Mouse (Mus musculus) adrenal gland (tissue): ENCODE results near the gene Parpbp.

ENCODE experiments used
- intact Hi-C: fragments of 180-260 bp; cut with DNase I; formaldehyde crosslinking; loops from one replicate; pipeline ENCODE4 v1.15.1; 2025
- long read RNA-seq, 2 experiments: library from polyadenylated mRNA; unstranded; transcript quantifications; one replicate each; pipeline ENCODE4 v2.0.0; 2020; ENCODE audit warnings: borderline replicate concordance in 1 of 2; ENCODE audit not compliant: insufficient replicate concordance in 1 of 2

The Parpbp gene
- long read RNA-seq, experiment 1, result 0 reads
- long read RNA-seq, experiment 2, partial matches to known transcripts, result 0 of 2 reads
- long read RNA-seq, experiment 2, other reads (novel, unspliced or antisense), result 2 of 2 reads

DNA sequence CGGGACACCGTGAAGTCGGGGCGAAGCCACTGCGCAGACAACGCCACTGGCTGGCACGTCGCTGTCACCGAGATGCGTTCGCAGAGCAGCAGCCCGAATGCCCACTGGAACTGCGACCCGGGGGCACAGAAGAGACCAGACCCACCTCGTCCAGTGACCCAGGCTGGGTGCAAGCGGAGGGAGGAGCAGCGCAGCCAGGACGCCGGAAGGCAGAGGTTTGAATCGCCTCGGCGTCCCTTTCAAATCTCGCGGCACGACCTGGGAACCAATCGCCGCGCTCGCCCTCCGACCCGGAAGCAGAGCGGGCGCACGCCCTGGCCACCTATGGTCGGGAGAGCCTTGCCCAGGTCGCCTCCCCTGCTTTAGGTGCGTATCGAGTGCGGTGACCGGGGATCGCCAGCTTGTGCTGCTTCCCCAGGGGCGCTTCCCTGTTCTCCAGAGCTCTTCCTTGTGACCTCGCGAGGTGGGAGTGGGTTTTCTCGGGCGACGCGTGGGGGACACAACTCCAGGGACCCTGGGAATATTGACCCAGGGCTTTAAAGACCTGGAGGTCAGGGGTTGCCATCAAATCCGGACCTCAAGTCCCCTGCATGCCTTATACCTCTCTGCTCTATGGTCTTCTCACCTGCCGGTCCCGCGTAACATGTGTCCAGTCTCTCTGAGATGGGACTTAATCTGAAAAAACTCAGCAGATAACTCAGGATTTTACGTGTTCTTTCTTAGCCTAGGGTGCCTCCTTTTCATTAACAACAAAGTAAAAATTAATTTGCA is at the start of gene Parpbp, which contains the start of gene Nup37:
Parpbp (minus strand) TSS at position 235 of the 771 bp plus-strand sequence.
Nup37 (plus strand) TSS at position 286 of the 771 bp plus-strand sequence.
- intact Hi-C loops, result no loop called here

DNA sequence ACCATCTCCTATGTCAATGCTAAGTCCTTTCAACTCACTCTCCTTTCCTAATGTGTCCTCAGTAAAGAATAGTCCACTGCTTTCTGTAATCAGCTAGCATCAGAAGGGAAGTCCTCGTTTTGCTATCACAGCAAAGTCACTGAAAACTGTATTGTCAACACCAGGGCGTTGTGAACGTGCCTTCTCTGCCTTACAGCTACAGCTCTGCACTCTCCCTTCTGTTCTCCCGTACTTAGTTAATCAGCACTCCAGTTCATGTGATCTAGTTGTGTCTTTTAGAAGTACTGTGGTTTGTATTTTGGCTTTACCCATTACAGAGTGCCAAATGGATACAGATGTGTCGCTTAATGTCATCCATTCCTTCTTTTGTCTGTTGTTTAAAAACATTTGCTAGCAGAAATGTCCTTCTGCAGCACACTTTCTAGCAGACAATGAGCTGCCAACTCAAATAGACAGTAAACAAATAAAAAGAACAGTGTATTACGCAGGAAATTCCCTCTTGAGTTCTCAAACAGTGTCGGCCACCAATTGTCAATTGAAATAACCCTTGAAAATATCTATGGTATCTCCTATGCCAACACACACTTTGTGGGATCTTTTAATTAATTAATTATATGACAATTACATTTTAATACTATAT is 20.8 kb upstream of the Parpbp start:
- intact Hi-C loops, result no loop called here

DNA sequence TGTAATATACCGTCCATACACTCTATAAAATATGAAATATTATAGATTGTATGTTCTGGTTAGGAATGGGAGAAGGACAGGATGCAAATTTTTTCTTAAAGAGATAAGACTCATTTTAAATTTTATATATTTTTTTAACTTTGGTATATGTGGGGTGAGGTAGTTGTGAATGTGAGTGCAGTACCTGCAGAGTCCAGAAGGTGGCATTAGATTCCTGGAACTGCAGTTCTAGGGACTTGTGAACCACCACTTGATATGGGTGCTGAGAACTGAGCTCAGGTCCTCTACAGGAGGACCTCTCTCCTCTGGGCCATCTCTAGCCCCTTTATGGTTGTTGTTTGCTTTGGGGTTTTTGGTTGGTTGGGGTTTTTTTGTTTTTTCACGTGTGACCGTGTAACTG is 19.4 kb upstream of the Parpbp start:
- intact Hi-C loops, result no loop called here

DNA sequence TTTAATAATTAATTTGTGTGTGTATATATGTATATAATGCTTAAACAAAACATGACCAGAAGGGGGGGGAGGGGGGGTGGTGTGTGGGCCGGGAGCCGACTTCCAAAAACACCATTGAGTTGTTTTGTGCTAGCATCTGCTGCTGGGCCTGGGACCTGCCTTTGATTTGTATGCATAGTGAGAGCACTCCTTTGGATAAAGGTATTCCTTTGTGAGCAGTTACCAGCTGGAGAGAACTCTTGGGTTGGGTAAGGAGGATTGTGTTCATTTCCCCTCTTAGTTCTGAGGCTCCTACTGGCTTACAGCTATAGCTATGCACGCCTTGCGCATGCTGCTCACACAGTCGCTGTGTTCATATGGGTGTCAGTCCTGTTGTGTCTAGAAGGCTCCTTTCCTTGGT is 15.9 kb upstream of the Parpbp start:
- intact Hi-C loops, result no loop called here

DNA sequence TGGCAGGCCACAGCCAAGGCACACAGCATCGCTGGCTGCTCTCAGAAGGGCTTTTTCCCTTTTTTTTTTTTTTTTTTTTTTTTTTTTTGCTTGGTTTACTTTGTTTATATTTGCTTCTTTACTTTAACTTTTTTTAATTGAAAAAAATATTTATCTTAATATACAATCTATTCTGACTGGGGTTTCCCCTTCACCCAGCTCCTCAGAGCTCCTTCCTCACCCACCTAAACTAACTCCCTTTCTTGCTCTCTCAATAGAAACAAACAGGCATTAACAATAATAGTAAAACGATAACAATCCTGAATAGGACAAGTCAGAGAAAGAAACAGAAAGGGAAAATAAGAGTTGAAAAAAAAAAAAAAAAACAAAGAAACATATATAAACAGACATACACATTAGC is 15.4 kb upstream of the Parpbp start:
- intact Hi-C loops, result no loop called here

DNA sequence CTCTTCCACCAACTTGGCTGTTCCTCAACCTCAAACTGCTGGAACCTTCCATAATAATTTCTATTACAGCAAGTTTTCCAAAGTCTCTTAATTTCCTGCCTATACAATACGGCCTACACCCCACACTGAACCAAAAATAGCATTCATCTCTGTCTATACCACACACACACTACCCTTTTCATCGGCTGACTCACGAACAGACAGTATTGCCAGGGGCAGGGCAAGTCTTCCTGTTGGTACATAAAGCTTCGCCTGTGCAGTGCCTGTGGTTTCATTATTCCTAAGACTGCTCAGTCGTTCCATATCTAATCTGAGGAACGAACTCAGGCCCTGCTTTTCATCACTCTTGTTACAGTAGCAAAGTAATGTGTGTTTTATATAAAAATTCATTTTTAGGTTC is 4.9 kb upstream of the Parpbp start:
- intact Hi-C loops, result no loop called here

DNA sequence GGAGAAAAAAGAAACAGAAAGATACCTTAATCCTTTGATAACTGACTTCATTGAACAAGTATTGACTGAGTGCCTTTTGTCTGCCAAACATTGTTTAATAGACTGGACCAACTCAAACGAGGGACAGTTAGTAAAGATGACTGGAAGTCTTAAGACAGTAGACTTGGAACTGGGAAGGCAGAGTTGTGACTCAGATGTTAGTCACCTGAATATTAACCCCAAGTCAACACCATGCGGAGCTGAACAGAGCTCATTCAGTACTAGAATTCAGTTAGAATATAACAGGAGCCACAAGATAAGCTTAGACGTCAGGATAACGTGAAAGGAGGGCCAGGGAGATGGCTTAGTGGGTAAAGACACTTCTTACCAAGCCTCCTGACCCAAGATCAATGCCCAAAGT is 3.6 kb upstream of the Parpbp start:
- intact Hi-C loops, result no loop called here

DNA sequence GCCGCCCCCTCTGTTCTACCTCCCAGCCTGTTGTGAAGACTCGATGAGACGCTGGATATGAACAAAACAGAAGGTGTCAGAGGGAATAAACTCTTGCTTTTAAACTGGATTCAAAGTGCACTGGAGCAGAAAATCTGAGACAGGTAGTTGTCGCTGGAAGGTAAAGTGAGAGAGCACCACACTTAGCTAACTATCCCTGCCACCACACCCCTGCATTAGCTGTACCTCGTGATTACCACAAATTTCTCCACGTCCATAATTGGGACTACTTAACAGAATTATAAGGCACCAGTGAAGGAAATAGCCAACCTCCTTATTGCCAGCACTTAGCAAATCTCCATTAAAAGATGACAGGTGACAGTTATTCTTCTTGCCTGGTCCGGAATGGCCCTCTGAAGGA is 554 bp downstream of the Parpbp start:
- intact Hi-C loops, result no loop called here

DNA sequence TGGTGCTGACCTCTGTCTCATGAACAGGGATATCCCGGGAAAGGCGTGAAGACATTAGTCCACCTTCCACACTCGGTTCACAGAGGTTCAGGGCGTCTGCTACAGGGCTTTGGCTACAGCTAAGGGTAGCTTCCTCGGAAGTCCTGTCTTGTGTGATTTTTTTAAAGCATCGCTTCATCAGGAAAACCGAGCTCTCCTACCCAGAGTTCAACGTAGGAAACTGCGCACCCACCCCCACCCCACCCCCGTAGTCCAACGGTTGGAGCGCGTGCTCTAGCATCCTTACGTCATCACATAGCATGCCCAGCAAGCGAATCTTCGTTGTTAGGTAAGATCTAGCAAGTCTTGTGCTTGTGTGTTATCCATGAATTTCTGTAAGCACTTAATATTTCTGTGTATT is 11.1 kb downstream of the Parpbp start:
- intact Hi-C loops, result no loop called here

DNA sequence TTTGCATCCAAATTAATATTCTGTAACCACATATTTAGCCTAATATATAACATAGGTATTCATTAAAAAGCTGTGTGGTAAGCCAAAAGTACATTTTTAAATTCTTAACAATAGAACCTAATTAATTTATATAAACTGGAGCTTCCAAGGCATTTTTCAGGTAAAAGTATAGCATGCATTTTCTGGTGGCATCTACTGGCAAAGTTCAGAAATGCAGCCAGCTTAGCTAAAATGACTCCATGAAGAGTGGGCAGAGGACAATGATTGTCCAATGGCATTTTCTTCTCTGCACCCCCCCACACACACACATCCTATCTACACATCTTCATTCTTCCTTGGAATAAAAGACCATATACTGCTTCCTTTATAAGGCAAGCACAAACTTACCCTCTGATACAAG is 27.0 kb downstream of the Parpbp start:
- intact Hi-C loops, result loop anchor here (10.0 kb wide), 1 partner anchor 265 kb away; the partner anchor contains the start of gene Igf1

DNA sequence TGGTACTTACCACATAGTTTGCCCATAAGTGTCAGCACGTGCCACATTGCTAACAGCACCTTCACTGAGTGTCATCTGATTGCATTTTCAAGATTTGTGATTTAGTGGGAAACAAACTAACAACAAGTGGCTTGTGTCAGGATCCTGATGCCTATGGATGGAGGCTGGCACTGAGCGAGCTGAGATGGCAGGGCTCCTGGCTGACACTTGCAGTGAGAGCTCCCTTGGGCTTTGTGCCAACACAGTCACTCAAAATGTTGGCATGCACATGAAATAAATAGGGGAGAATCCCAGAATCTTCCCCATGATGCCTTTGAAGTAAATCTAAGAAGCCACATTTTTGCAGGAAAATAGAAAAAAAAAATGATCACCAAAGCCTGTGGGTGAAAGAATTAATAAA is 33.5 kb downstream of the Parpbp start:
- intact Hi-C loops, result loop anchor here (10.0 kb wide), 1 partner anchor 258 kb away; the partner anchor contains the start of gene Igf1

DNA sequence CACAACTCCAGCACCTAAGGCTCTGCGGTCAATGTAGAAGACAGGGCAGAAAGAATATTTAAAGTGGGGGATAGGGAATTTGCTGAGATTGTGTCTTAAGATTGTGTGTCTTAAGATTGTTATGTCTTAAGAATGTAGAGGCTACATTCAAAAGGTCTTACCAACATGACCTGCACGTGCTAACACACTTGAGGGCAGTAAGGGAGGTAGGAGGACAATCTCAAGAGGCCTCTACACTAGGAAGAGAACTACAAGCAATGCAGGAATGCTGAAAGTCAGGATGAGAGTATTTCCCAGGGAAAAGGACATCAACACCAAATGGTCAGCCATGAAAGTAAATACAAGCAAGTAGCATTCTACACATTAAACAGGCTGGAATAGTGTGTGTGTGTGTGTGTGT is 40.6 kb downstream of the Parpbp start:
- intact Hi-C loops, result no loop called here

DNA sequence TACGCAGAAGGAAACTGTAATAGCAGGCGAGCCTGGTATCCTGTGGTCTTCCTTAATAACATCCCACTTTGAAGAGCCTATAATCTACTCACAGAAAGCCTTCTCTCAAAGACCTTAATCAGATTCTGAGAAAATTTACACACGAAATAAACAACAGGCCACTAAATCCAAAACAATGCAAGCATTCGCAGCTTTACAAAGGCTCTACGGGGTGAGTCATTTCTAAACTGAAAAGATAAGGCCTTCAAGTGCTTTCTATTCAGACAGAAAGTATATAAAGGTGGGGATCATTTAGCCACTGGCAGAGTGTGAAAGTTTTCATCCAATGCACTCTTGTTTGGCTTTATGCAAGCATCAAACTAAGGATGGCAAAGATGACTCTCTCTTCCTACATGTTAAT is 56.0 kb downstream of the Parpbp start, which contains the start of gene Pmch:
Pmch (plus strand) TSS at position 301 of the 400 bp plus-strand sequence.
- intact Hi-C loops, result no loop called here

DNA sequence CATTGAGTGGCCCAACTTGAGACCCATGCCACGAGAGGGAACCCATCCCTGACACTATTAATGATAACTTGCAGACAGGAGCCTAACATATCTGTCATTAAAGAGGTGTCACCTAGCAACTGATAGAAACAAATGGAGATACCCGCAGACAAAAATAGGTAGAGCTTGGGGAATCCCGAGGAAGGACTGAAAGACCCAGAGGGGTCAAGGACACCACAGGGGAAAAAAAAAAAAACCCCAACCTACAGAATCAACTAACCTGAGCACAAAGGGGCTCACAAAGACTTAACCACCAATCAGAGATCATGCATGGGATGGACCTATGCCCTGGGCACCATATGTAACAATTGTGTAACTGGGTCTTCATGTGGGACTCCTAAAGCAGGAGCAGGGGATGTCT is 79.4 kb downstream of the Parpbp start:
- intact Hi-C loops, result no loop called here

DNA sequence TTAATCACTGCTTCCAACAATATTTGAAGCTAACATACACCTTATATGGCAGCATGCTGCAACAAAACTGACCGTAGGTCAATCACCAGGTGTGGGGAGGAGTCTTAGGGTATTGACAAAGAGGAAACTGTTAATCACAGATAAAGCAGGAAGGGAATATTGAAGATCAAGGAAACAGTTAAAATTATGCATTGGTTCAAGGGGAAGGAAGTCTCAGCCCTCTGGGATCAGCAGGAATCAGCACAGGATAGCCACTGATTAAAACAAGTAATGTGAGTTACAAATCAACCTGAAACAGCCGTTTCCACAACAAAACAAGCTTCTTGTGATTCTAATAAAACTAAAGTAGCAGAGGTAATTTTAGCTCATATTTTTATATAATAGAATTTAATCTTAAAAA is 81.9 kb downstream of the Parpbp start:
- intact Hi-C loops, result no loop called here

DNA sequence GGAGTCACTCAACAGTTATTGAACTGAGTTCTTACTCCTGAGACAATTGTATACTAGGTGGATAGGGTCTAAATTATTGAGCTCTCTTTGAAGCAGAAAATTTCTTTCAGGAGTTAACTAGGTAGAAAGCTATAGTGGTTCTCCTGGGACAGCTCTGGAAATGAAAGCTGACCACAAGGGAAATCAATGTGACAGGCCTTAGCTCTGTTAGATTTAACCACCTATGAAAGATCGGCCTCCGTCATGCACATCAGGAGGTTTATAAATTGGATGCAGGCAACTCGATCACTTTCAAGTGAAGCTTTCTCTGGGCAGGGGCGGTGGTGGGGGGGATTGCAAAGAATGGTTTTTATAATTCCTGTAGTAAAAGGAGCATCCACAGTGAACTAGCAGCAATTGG is 83.3 kb downstream of the Parpbp start:
- intact Hi-C loops, result no loop called here

DNA sequence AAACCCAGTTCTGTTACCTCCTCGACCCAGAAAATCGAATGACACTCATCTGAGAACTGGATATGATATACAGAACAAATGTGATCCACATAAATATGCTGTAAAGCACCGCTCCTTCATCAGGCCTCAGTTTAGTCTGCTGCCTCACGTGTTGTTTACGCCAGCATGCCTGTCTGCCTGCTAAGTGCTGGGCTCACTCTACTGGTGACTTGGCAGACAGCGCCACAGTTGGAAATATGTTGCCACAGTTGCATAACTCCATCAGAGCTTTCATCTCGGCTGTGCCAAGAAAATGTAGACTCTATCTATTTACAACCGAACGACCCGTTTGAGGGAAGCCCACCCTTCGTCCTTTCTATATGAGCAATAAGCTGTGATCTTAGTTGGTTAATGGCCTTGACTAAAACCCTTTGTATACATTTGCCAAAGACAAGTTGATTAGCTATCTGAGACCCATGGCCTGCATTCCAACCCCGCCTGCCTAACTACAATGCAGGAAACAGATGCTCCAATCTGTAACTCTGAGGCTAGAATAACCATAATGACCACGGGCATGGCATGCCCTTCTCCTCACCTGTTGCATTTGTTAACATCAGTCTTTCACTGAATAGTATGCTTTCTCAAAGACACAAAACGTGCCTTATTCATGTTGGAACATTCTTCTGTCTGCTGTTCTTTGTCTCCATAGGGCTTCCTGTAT is 89.6 kb downstream of the Parpbp start:
- intact Hi-C loops, result no loop called here

DNA sequence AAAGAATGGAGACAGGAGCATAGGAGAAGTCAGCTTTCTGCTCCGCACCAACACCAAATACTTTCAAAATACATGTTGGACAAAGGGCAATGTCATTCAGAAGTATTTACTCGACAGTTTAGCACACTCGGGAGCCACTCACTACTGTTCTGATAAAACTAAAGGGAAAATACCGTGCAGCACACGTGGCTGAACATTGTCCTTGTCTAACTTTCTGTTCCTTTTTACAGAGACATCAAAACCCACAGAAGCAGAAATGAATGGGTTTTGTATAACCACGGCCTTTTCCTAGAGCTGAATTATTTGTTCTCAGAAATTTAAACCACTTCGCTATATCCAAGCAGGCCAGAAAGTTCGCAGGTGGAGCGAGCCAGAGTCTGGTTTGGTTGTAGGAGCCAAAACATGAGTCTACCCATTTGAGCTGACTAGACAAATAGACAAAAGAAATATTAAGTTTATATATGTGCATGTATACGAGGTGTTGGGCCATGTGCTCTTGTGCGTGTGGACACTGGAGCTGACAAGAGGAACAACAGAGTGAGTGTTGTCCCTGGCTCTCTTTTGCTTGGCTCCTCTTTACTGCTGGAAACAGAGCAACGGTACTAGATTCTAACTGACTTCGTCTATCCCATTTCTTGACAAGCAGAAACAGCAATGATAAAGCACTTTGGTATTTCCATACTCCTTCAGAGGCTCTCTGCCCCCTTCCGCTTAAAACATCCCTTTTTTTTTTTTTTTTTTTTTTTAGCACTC is 92.3 kb downstream of the Parpbp start:
- intact Hi-C loops, result no loop called here

DNA sequence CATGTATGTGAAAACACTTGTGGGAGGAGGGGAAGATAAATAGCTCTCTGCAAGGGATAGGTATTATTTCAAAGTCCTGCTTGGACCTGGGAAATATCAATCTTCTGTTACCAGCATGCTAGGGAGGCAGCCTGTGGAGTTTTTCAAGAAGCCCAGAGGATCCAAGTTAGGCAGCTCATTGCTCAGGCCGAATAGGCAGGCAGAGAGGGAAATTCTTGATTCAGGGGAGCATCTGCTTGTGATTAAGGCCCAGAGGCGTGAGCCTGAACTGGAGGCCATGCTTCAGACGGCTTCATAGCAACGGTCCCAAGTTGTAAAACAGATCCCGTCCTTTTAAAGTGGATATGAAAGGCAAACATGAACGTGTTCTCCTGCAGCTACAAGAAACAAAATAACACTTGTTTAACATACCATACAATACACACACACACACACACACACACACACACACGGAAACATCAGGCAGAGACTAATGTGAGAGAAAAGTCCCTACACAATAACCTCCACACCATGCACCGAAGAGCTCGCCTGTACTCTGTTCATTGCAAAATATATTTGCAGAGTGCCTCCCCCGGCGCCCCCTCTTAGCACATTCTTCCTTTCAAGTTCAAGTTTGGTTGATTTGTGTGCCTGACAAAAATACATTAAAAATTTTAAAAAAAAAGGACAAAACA is 100.5 kb downstream of the Parpbp start:
- intact Hi-C loops, result no loop called here

DNA sequence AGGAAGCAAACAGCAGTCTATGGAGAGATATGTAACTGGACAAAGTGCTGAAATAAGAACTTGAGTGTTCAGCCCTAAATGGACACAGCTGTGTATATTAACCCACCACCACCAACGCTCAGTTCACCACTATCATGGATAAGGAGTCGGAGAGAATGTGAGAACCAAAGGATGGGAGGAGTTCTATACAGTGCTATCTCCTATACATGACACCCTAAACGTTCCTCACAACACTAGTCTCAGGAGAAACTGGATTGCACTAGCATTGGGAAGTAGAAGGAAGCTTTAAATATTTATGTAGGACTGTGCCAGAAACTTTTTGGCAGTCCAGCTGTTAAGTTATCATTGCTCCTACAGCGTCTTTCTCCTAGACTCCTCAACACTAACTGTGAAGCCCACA is 102.4 kb downstream of the Parpbp start:
- intact Hi-C loops, result no loop called here
